Mouse (Mus musculus) limb, embryonic 14.5 days (tissue): Measurements from ENCODE around the gene Capn9. TPM values are rescaled to one million over a fixed set of nuclear protein-coding genes. Genes with fewer than 3 reads are reported as not detected.

Source experiments
- ATAC-seq: fragments of 200-750 bp; cut with Nextera tagmentation; 2 replicates; pipeline ENCODE4 v1.8.0; 2017; ENCODE audit warnings: low read depth, moderate number of reproducible peaks, moderate TSS enrichment; ENCODE audit not compliant: low FRiP score
- DNase-seq: peaks from one replicate; pipeline ENCODE4 v3.0.0-alpha.2; 2015; ENCODE audit warnings: low spot score
- H3K27ac ChIP-seq: fragments of 300-500 bp; sonication (generic); replicated peaks from 2 replicates; pipeline ENCODE4 v1.5.1; 2014; ENCODE audit warnings: low read depth, mild to moderate bottlenecking, low read length, moderate library complexity, mixed read lengths
- H3K27me3 ChIP-seq: fragments of 300-500 bp; sonication (generic); 2 replicates; pipeline ENCODE4 v1.6.1; 2014; ENCODE audit warnings: low read length, mixed read lengths; ENCODE audit not compliant: control insufficient read depth, insufficient read depth
- H3K36me3 ChIP-seq: fragments of 300-500 bp; sonication (generic); 2 replicates; pipeline ENCODE4 v1.6.1; 2014; ENCODE audit warnings: mild to moderate bottlenecking, low read length, moderate library complexity, mixed read lengths; ENCODE audit not compliant: control insufficient read depth, insufficient read depth
- H3K4me1 ChIP-seq: fragments of 300-500 bp; sonication (generic); 2 replicates; pipeline ENCODE4 v1.6.1; 2014; ENCODE audit warnings: antibody characterized with exemption, low read length, mixed read lengths; ENCODE audit not compliant: control insufficient read depth, insufficient read depth
- H3K4me2 ChIP-seq: fragments of 300-500 bp; sonication (generic); replicated peaks from 2 replicates; pipeline ENCODE4 v1.6.1; 2014; ENCODE audit warnings: low read depth, mild to moderate bottlenecking, low read length, moderate library complexity; ENCODE audit not compliant: severe bottlenecking
- H3K4me3 ChIP-seq: fragments of 300-500 bp; sonication (generic); replicated peaks from 2 replicates; pipeline ENCODE4 v1.5.1; 2014; ENCODE audit warnings: low read length
- H3K9ac ChIP-seq: fragments of 300-500 bp; sonication (generic); 2 replicates; pipeline ENCODE4 v1.6.1; 2014; ENCODE audit warnings: mild to moderate bottlenecking, low read depth, low read length, moderate library complexity; ENCODE audit not compliant: severe bottlenecking
- H3K9me3 ChIP-seq: fragments of 300-500 bp; sonication (generic); 2 replicates; pipeline ENCODE4 v1.6.1; 2016; ENCODE audit warnings: low read length; ENCODE audit not compliant: control insufficient read depth
- POLR2A ChIP-seq: fragments of 200-500 bp; IDR thresholded peaks from 2 replicates; pipeline ENCODE4 v1.8.0; 2012; ENCODE audit warnings: inconsistent platforms, mild to moderate bottlenecking, moderate library complexity, borderline replicate concordance; ENCODE audit not compliant: insufficient read depth, insufficient read length; ENCODE audit errors: extremely low read depth
- WGBS: fragments of 180-500 bp; shearing (Covaris S2); extraction: QIAGEN DNeasy Blood & Tissue Kit; methylation state at CpG from one replicate; pipeline ENCODE4 v1.1.7; 2014; 5-methylcytosine and 5-hydroxymethylcytosine counted together
- polyA plus RNA-seq, 2 experiments: library from polyadenylated mRNA; depleted of rRNA in 1 of 2; stranded (reverse) in 1 of 2; unstranded in 1 of 2; fragments of >200 nt; fragmentation: Nextera tagmentation in 1 of 2; extraction: Ambion mirVana in 1 of 2; gene quantifications; 2 replicates each; pipeline versions ENCODE4 v1.2.1 to v1.2.3; 2012 to 2014

Capn9 gene
- polyA plus RNA-seq, 2 experiments, result 0.03 to 0.15 TPM

DNA sequence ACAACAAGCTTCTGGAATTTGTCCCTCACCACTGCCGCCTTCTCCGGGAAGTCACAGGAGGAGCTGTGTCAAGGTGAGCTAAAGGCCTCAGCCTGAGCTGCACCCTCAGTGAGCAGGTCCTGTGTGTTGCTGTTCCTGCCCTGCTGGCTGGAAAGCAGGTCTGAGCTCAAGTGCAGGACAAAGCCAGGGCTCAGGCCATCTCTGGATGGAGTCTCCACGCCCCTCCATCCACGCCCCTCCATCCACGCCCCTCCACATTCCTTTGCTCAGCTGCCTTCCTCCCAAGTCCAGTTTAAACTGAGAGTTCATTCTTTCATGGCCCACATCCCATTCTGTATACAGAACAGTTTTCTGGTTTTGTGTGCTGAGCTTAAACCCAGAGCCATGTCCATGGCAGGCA, 40.5 kb upstream of the Capn9 start:
- Histone ChIP-seq H3K9me3 (no peaks in the 10 kb centered on the region), H3K4me3 (no peak overlapping the region), H3K27ac (no peak overlapping the region), H3K4me2 (no peak overlapping the region), H3K36me3 (peaks cover 85% of the 10 kb centered on the region), H3K27me3 (no peaks in the 10 kb centered on the region), H3K4me1 (no peaks in the 10 kb centered on the region), H3K9ac (no peak overlapping the region)
- WGBS, result 89% methylated on average over 4 of the region's 5 CpGs
- ATAC-seq (no peak), DNase-seq (no peak)
- no peak for TF ChIP-seq POLR2A

DNA sequence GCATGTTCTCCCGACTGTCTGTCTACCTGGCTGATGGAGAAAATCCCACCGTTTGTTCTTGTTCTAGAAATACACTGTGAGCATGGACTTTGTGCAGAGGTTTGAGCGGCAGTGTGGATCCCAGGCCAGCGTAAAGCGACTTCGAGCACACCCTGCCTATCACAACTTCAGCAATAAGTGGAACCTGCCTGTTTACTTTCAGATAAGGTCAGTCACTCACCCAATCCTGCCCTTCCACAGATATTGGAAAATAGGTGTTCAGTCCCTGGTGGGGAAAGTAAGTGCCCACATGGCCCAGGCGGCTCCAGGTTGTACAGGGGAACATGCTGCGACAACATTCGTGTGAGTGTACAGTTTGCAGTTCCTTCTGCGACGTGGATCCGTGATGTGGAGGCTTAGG, 35.0 kb upstream of the Capn9 start:
- 96% methylated on average over 12 of the region's 12 CpGs for WGBS
- H3K36me3 ChIP-seq, result peaks cover 88% of the 10 kb centered on the region
- no peak for TF ChIP-seq POLR2A

DNA sequence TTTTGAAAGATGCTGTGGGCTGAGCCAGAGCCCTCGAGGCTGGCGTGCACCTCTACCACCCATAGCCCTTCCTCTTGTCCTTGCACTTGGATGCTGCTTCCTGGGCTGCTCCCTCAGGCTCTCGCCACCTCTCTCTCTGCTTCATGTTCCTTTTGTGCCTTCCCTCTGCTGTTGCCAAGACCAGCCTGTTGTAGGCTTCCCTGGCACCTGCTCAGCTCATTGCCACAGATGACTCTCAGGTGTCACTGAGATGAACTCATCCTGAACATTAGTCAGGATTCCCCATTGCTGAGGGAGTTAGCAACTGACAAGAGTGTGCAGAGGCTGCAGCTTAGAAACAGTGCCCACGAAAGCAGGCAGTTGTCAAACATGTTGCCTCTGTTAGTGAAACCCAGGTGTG, 33.9 kb upstream of the Capn9 start:
- Histone ChIP-seq H3K9ac (no peak overlapping the region), H3K9me3 (no peaks in the 10 kb centered on the region), H3K36me3 (peaks cover 90% of the 10 kb centered on the region), H3K27ac (no peak overlapping the region), H3K4me1 (no peaks in the 10 kb centered on the region), H3K4me2 (no peak overlapping the region), H3K4me3 (no peak overlapping the region), H3K27me3 (no peaks in the 10 kb centered on the region)
- no peak for TF ChIP-seq POLR2A
- DNase-seq (no peak), ATAC-seq (no peak)
- 93% methylated on average over 4 of the region's 4 CpGs for WGBS

More for the DNA sequence above, 35.0 kb upstream of the Capn9 start:
- Histone ChIP-seq H3K9me3 (no peaks in the 10 kb centered on the region), H3K27me3 (no peaks in the 10 kb centered on the region), H3K9ac (no peak overlapping the region), H3K4me1 (no peaks in the 10 kb centered on the region), H3K27ac (no peak overlapping the region), H3K4me2 (no peak overlapping the region), H3K4me3 (no peak overlapping the region)
- ATAC-seq (no peak), DNase-seq (no peak)

DNA sequence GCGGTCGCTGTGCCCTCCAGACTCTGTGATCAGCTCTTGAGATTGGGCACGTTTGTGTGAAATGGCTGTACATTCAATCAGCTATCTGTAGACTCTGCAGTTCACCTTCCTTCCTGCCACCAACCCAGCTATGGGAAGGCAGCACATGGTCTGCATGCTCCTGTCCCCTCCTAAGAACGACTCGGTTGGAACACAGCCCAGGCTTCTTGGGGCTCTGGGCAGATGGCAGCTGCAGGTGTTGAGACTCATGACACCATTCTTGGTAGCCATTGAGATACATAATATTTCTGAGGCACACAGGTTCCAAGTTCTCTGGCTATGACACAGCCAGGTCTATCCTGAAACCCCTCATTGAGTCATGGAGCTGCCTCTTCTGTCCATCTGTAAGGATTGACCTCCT, 32.6 kb upstream of the Capn9 start:
- H3K4me1 ChIP-seq, result no peaks in the 10 kb centered on the region
- no peak overlapping the region for H3K27ac ChIP-seq
- H3K27me3 ChIP-seq, result no peaks in the 10 kb centered on the region
- no peak for TF ChIP-seq POLR2A
- H3K9me3 ChIP-seq, result no peaks in the 10 kb centered on the region
- H3K36me3 ChIP-seq, result peaks cover 91% of the 10 kb centered on the region
- H3K4me3 ChIP-seq, result no peak overlapping the region
- no peak overlapping the region for H3K9ac ChIP-seq
- ATAC-seq (no peak), DNase-seq (no peak)
- 93% methylated on average over 5 of the region's 5 CpGs for WGBS
- no peak overlapping the region for H3K4me2 ChIP-seq

DNA sequence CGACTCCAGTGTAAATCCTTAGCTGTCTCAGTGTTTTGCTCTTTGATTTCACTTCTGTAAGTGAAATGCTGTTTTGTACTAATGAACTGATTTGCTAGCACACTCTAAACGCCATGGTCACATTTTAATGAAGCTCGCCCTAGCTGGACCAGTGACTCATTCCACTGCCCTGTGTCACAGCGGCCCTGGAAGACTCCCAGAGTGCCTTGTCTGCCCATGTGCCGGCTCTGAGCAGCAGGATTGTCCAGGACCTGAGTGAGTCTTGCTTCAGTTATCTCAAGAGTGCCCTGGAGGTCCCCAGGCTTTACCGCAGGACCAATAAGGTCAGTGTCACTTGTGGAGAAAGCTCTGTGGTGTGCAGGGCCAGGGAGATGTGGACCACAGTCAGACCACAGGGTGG, 29.5 kb upstream of the Capn9 start:
- 95% methylated on average over 6 of the region's 6 CpGs for WGBS
- no peak for ATAC-seq
- Histone ChIP-seq H3K9me3 (no peaks in the 10 kb centered on the region), H3K4me2 (no peak overlapping the region), H3K9ac (no peak overlapping the region), H3K4me1 (no peaks in the 10 kb centered on the region), H3K4me3 (no peak overlapping the region), H3K27ac (no peak overlapping the region), H3K36me3 (peaks cover 96% of the 10 kb centered on the region), H3K27me3 (no peaks in the 10 kb centered on the region)
- no peak for DNase-seq
- no peak for TF ChIP-seq POLR2A

DNA sequence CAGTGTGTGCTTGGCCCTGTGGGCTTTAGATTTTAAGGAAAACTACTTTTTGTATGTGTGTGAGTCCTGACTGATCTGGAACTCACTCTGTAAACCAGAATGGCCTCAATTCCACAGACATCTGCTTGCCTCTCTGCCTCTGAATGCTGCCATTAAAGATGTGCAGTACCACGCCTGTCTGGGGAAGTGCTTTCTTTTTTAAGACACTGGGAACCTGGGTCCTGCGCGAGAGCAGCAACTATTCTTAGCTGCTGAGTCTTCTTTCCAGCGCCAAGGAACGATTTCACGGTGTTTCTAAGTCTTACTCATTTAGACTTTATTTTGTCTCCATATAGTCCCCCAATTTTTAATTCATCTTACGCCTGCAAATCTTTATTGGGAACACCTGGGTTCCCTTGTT, 29.1 kb upstream of the Capn9 start:
- ATAC-seq (no peak), DNase-seq (no peak)
- Histone ChIP-seq H3K4me3 (no peak overlapping the region), H3K9ac (no peak overlapping the region), H3K27ac (no peak overlapping the region), H3K4me2 (no peak overlapping the region), H3K4me1 (no peaks in the 10 kb centered on the region), H3K27me3 (no peaks in the 10 kb centered on the region), H3K9me3 (no peaks in the 10 kb centered on the region), H3K36me3 (peaks cover 96% of the 10 kb centered on the region)
- TF ChIP-seq POLR2A, result no peak
- WGBS, result 84% methylated on average over 7 of the region's 7 CpGs
